ENCODE assay signal across 25 mouse cellular contexts in the genomic region with DNA sequence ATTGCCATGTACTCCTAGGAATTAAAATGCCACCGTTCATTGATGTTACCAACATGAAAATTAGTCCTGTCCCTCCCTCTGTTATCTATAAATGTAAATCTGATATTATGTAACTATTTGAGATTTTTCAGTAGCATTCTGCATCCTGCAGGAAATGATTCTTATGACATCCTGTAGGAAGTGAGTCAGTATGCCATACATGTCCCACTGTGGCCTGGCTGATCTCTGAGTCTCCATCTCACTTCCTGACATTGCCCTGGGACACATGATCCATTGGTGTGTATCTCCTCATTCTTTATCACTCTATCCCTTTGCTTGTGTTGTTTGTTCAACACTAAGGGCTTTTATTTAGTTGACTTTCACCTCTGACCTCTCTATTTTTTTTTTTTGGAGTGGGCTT.
DNase-seq lines count a peak whose midpoint lies in the region; ATAC-seq and TF ChIP-seq lines count a peak whose summit lies in the region.
"Had no signal": no experiment of that assay in that cellular context is flagged by ENCODE, and none has a peak within 500 bp of the region (broad histone marks: within the 10 kb centered on the region; RNA-seq: fewer than 3 reads in every experiment).

No protein-coding gene starts in this region.

- H3K27ac ChIP-seq in liver, postnatal 0 days (ENCODE audit: low read depth), result no peak overlapping the region
- no peak overlapping the region for H3K27ac ChIP-seq in liver, embryonic 12.5 days
- 0 out of 2 replicates have a peak overlapping the region, but pooled peaks have one; percentile 10 for H3K27ac ChIP-seq in bone marrow macrophage, adult 2 months (ENCODE audit: insufficient read depth, low read depth, low read length)
- peak overlapping the region; percentile 55 for H3K27ac ChIP-seq in macrophage
- H3K27ac ChIP-seq: embryonic facial prominence, embryonic 12.5 days; embryonic facial prominence, embryonic 15.5 days; gastrocnemius, adult 2 months; heart, adult 2 months; heart, embryonic 10.5 days; heart, embryonic 13.5 days; hindbrain, embryonic 14.5 days had no signal

- no peaks in the 10 kb centered on the region for H3K27me3 ChIP-seq in liver, postnatal 0 days (ENCODE audit: insufficient read depth, low read length)
- no peaks in the 10 kb centered on the region for H3K27me3 ChIP-seq in liver, embryonic 12.5 days (replicated peaks)
- H3K27me3 ChIP-seq: embryonic facial prominence, embryonic 12.5 days; embryonic facial prominence, embryonic 15.5 days; heart, embryonic 13.5 days had no signal

- no peak for DNase-seq in liver, postnatal 0 days
- peak; percentile 27 for DNase-seq in 3T3-L1 (ENCODE audit: low read depth, low spot score)
- DNase-seq in thymus, postnatal 0 days (ENCODE audit: low spot score), result no peak
- DNase-seq in thymus, postnatal 14 days, result no peak
- DNase-seq: adrenal gland, adult 8-10 months; adrenal gland, postnatal 25 days; cerebellum, adult 18-20 months; cerebellum, adult 9-10 months; cerebellum, postnatal 14 days; forebrain, postnatal 0 days; gastrocnemius, adult 2 months; gastrocnemius, postnatal 25 days; heart, adult 2 months; heart, postnatal 14 days; heart, postnatal 4 days had no signal

- no peak for TF ChIP-seq POLR2A in bone marrow macrophage, adult 2 months (IDR thresholded peaks at IDR 0.05; ENCODE audit: borderline replicate concordance, low read depth, low read length)

- H3K9ac ChIP-seq in liver, postnatal 0 days (replicated peaks), result no peak overlapping the region
- H3K9ac ChIP-seq in liver, embryonic 12.5 days, result no peak overlapping the region
- H3K9ac ChIP-seq: embryonic facial prominence, embryonic 12.5 days; embryonic facial prominence, embryonic 15.5 days; forebrain, postnatal 0 days; heart, embryonic 13.5 days; hindbrain, embryonic 14.5 days had no signal

- ATAC-seq in liver, postnatal 0 days, result no peak
- no peak for ATAC-seq in liver, embryonic 12.5 days
- ATAC-seq: activated CD4-positive, CD25-positive, alpha-beta regulatory T cell, adult 4 months; forebrain, embryonic 14.5 days had no signal

- H3K4me1 ChIP-seq in liver, postnatal 0 days (ENCODE audit: insufficient read depth), result no peaks in the 10 kb centered on the region
- no peaks in the 10 kb centered on the region for H3K4me1 ChIP-seq in liver, embryonic 12.5 days
- peaks cover 37% of the 10 kb centered on the region for H3K4me1 ChIP-seq in bone marrow macrophage, adult 2 months (ENCODE audit: control insufficient read depth, insufficient read depth, low read length)
- H3K4me1 ChIP-seq: embryonic facial prominence, embryonic 15.5 days had no signal

- no peak overlapping the region for H3K4me2 ChIP-seq in liver, postnatal 0 days (ENCODE audit: low read depth, low read length)
- no peak overlapping the region for H3K4me2 ChIP-seq in liver, embryonic 12.5 days
- H3K4me2 ChIP-seq: embryonic facial prominence, embryonic 12.5 days; embryonic facial prominence, embryonic 15.5 days; heart, embryonic 13.5 days; hindbrain, embryonic 14.5 days had no signal

- no peak for TF ChIP-seq CTCF in liver, postnatal 0 days (IDR thresholded peaks at IDR 0.05; ENCODE audit: low read depth)
- no peak for TF ChIP-seq CTCF in bone marrow macrophage, adult 2 months (IDR thresholded peaks at IDR 0.05; ENCODE audit: low read depth, low read length)

- TF ChIP-seq EP300 in liver, postnatal 0 days (IDR thresholded peaks at IDR 0.05; ENCODE audit: low read depth), result peak; percentile 36; the same call in 1 of the 2 replicates

- H3K79me2 ChIP-seq in macrophage (ENCODE audit: inconsistent target), result no peaks in the 10 kb centered on the region

- no peaks in the 10 kb centered on the region for H3K36me3 ChIP-seq in liver, postnatal 0 days (replicated peaks; ENCODE audit: insufficient read depth, low read length)
- H3K36me3 ChIP-seq in liver, embryonic 12.5 days, result no peaks in the 10 kb centered on the region
- H3K36me3 ChIP-seq in macrophage (ENCODE audit: inconsistent target), result no peaks in the 10 kb centered on the region
- H3K36me3 ChIP-seq: embryonic facial prominence, embryonic 12.5 days; embryonic facial prominence, embryonic 15.5 days; heart, embryonic 10.5 days; heart, embryonic 13.5 days had no signal

- no peaks in the 10 kb centered on the region for H3K9me3 ChIP-seq in liver, postnatal 0 days (ENCODE audit: low read length)
- H3K9me3 ChIP-seq in liver, embryonic 12.5 days (replicated peaks), result no peaks in the 10 kb centered on the region
- H3K9me3 ChIP-seq: embryonic facial prominence, embryonic 12.5 days; embryonic facial prominence, embryonic 15.5 days; heart, embryonic 10.5 days; heart, embryonic 13.5 days had no signal

- 69% methylated on average over 1 of the region's 1 CpGs for WGBS in liver, postnatal 0 days (ENCODE audit: insufficient replicate concordance)
- 72% methylated on average over 1 of the region's 1 CpGs for WGBS in liver, embryonic 12.5 days (ENCODE audit: insufficient replicate concordance)
- WGBS in macrophage (ENCODE audit: missing documents), result 100% methylated on average over 1 of the region's 1 CpGs

- H3K4me3 ChIP-seq in liver, postnatal 0 days (ENCODE audit: low read depth, low read length), result no peak overlapping the region
- H3K4me3 ChIP-seq in liver, embryonic 12.5 days, result no peak overlapping the region
- no peak overlapping the region for H3K4me3 ChIP-seq in bone marrow macrophage, adult 2 months (ENCODE audit: insufficient read depth, low read length)
- no peak overlapping the region for H3K4me3 ChIP-seq in macrophage (ENCODE audit: inconsistent target)
- H3K4me3 ChIP-seq: embryonic facial prominence, embryonic 12.5 days; embryonic facial prominence, embryonic 15.5 days; gastrocnemius, adult 2 months; heart, adult 2 months; heart, embryonic 10.5 days; heart, embryonic 13.5 days had no signal

Comparison
In these comparisons a context has a peak if more than half of its experiments do, and no peak if none do; other contexts are left out.
1. H3K27ac ChIP-seq: peak in bone marrow macrophage, adult 2 months (single experiment) and macrophage (single experiment); none in liver, postnatal 0 days (single experiment) and liver, embryonic 12.5 days (single experiment).